Mouse (Mus musculus) forebrain, embryonic 10.5 days (tissue): ENCODE data around the gene Ctxn1. TPM values are rescaled to one million over a fixed set of nuclear protein-coding genes. Genes with fewer than 3 reads are reported as not detected.

Experiments used
- DNase-seq: peaks from one replicate; pipeline ENCODE4 v3.0.0-alpha.2; 2017; ENCODE audit warnings: low spot score; ENCODE audit errors: extremely low spot score
- H3K27ac ChIP-seq: fragments of 300-500 bp; sonication (generic); 2 replicates; pipeline ENCODE4 v1.5.1; 2016; ENCODE audit warnings: mild to moderate bottlenecking
- H3K27me3 ChIP-seq: fragments of 300-500 bp; sonication (generic); 2 replicates; pipeline ENCODE4 v1.6.1; 2016; ENCODE audit warnings: mild to moderate bottlenecking; ENCODE audit not compliant: poor library complexity, severe bottlenecking
- H3K36me3 ChIP-seq: fragments of 300-500 bp; sonication (generic); replicated peaks from 2 replicates; pipeline ENCODE4 v1.6.1; 2016; ENCODE audit warnings: mild to moderate bottlenecking, moderate library complexity
- H3K4me1 ChIP-seq: fragments of 300-500 bp; sonication (generic); 2 replicates; pipeline ENCODE4 v1.6.1; 2016
- H3K4me3 ChIP-seq: fragments of 300-500 bp; sonication (generic); 2 replicates; pipeline ENCODE4 v1.5.1; 2016; ENCODE audit warnings: mild to moderate bottlenecking, moderate library complexity
- H3K9me3 ChIP-seq: fragments of 300-500 bp; sonication (generic); 2 replicates; pipeline ENCODE4 v1.6.1; 2016; ENCODE audit warnings: mild to moderate bottlenecking, moderate library complexity
- WGBS: fragments of 180-500 bp; shearing (Covaris S2); methylation state at CpG from one replicate; pipeline ENCODE4 v1.1.7; 2016; 5-methylcytosine and 5-hydroxymethylcytosine counted together
- polyA plus RNA-seq: library from polyadenylated mRNA; unstranded; fragments of >200 nt; fragmentation: Nextera tagmentation; extraction: Ambion mirVana; gene quantifications from 2 replicates; pipeline ENCODE4 v1.2.1, GENCODE M21; 2016

Gene Ctxn1
- 111 and 120 TPM in 2 replicates for polyA plus RNA-seq

- Histone ChIP-seq H3K9me3 (no peaks in the 10 kb centered on the region), H3K4me3 (peak within 1 kb of the TSS; percentile 93), H3K4me1 (peaks cover 39% of the 10 kb centered on the region), H3K27me3 (no peaks in the 10 kb centered on the region), H3K27ac (peak within 1 kb of the TSS; percentile 98), H3K36me3 (peaks cover 86% of the 10 kb centered on the region)
- WGBS = 6% methylated on average over 30 of the region's 33 CpGs
- peak; percentile 96 for DNase-seq
These were observed at the start of gene Ctxn1 for GRCm38 (mm10) chr8:4259125-4259804. TSS of gene Ctxn1 (minus strand) at chr8:4259274.

DNA sequence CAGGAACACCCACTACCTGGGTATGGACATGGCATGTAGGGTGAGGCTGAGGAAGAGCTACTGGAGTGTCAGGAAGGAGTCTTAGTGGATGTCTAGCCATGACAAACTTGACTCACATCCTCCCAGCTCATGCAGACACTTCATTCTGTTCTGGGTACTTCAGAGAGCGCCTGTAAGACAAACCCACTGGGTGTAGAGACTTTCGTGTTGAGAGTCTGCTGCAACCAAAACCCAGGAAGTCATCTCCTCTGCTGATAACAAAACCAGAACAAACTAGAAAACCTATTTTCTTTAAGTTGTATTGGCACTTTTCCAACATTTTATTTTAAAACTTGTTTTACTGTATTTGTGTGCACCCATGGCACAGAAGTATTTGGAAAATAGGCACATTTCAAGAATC lies 46.8 kb upstream of the Ctxn1 start:
- WGBS = 93% methylated on average over 2 of the region's 2 CpGs
- H3K4me3 ChIP-seq = no peak overlapping the region
- H3K27ac ChIP-seq = no peak overlapping the region
- H3K4me1 ChIP-seq = no peaks in the 10 kb centered on the region
- H3K27me3 ChIP-seq = no peaks in the 10 kb centered on the region
- peaks cover 100% of the 10 kb centered on the region for H3K36me3 ChIP-seq
- no peak for DNase-seq
- no peaks in the 10 kb centered on the region for H3K9me3 ChIP-seq

DNA sequence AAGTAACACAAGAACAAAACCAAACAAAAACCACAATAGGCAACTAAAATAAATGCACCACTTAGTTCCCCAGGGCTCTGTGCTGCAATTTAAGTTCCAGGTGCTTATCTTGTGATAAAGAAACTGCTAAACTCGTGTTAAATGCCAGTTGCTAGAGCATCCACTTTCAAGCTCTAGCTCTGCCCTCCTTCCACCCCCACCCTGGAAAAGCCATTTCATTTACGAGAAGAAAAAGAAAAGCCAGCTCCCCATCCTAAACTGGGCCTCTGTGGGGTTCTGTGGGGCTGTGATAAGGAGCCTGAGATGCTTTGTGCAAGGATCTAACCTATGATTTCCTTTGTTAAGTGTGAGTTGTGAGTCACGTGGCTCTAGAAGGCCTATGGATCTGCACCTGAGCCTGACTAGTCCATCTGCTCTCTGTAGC lies 45.1 kb upstream of the Ctxn1 start:
- no peak for DNase-seq
- no peaks in the 10 kb centered on the region for H3K4me1 ChIP-seq
- 88% methylated on average over 3 of the region's 3 CpGs for WGBS
- no peak overlapping the region for H3K4me3 ChIP-seq
- H3K27me3 ChIP-seq = no peaks in the 10 kb centered on the region
- no peak overlapping the region for H3K27ac ChIP-seq
- H3K36me3 ChIP-seq = peaks cover 100% of the 10 kb centered on the region
- no peaks in the 10 kb centered on the region for H3K9me3 ChIP-seq

DNA sequence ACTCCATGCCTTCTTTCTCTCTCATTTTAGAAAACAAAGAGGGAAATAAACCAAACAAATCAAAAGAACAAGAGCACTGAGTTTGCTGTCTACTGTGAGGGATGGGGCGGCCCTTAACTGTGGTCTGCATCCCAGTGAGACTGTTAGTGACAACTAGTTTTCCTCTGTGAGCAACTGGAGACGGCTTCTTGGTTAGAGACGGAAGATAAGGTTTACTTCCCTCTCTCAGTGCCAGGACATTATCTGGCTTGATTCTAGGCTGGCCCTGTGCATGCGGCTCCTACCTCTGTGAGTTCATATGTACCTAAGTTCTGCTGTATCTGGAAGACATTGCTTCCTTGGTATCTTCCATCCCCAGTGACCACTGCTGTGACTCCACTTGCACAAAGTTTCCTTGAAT lies 38.7 kb upstream of the Ctxn1 start:
- DNase-seq = no peak
- H3K27me3 ChIP-seq = no peaks in the 10 kb centered on the region
- 98% methylated on average over 4 of the region's 4 CpGs for WGBS
- peaks cover 100% of the 10 kb centered on the region for H3K36me3 ChIP-seq
- H3K9me3 ChIP-seq = no peaks in the 10 kb centered on the region
- H3K27ac ChIP-seq = no peak overlapping the region
- H3K4me3 ChIP-seq = no peak overlapping the region
- H3K4me1 ChIP-seq = no peaks in the 10 kb centered on the region

DNA sequence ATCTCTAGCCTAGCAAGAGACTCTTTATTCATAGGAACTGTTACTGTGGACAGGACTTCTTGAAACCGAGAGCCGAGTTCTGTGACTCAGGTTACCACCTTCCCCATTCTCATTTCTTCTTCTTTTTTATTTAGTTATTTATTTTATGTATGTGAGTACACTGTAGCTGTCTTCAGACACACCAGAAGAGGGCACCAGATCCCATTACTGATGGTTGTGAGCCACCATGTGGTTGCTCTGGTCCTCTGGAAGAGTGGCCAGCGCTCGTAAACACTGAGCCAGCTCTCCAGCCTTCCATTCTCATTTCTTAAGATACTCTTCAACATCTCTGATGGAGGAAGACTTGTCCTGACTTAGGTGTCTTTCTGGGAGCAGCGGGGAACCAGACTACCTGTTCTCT lies 33.7 kb upstream of the Ctxn1 start:
- H3K4me1 ChIP-seq = no peaks in the 10 kb centered on the region
- H3K9me3 ChIP-seq = no peaks in the 10 kb centered on the region
- no peak overlapping the region for H3K27ac ChIP-seq
- DNase-seq = no peak
- 92% methylated on average over 5 of the region's 5 CpGs for WGBS
- no peaks in the 10 kb centered on the region for H3K27me3 ChIP-seq
- H3K36me3 ChIP-seq = peaks cover 100% of the 10 kb centered on the region
- H3K4me3 ChIP-seq = no peak overlapping the region

GRCm38 (mm10) chr8:4276111-4276465 lies 17.0 kb upstream of the Ctxn1 start:
- Histone ChIP-seq H3K27ac (peak overlapping the region; percentile 93), H3K4me1 (peaks cover 16% of the 10 kb centered on the region), H3K4me3 (peak overlapping the region; percentile 87), H3K9me3 (no peaks in the 10 kb centered on the region), H3K36me3 (peaks cover 32% of the 10 kb centered on the region), H3K27me3 (no peaks in the 10 kb centered on the region)
- DNase-seq = no peak
- WGBS = 34% methylated on average over 9 of the region's 9 CpGs

DNA sequence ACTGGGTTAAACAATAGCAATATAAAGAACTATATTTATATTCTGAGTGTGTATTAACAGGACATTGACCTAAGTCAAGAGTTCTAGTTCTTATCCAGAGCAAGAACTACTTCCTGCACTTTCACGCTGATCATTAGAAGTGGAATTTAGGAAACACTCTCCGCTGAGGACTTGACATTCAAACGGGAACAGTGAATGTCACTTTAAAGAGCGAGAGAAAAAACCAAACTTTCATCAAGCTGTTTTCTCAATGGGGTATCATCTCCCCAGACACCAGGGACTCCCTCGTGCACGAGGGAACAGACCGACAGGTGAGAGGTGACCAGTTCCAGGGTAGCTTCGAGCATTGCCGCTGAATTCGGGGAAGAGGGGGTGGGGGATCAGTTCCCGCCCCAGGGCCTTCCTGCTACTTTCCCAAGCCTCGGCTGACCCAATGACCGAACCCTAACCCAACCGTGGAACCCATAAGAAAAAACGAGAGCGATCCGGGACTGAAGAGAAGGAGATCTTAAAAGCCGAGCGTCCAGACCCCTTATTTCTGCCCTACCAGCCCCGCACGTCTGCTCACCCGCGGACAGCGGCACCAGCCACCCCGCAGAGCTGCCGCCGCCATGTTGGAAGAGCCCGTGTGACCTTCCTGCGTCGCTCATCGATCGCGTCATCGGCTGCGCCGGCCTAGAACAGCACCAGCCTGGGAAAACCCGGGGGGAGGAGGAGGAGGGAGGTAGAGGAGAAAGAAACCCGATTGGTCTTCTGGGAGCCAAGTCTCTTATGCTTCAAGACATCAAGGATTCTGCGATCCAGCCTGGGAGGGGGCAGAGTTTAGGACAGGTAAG lies 16.4 kb upstream of the Ctxn1 start, which contains the start of gene Timm44:
Timm44 (minus strand) TSS at position 639 of the 836 bp plus-strand sequence.
- peak; percentile 93 for DNase-seq
- WGBS = under 1% methylated on average over 39 of the region's 39 CpGs
- peak within 1 kb of the TSS; percentile 93 for H3K27ac ChIP-seq
- H3K4me1 ChIP-seq = peaks cover 16% of the 10 kb centered on the region
- H3K36me3 ChIP-seq = peaks cover 38% of the 10 kb centered on the region
- H3K27me3 ChIP-seq = no peaks in the 10 kb centered on the region
- no peaks in the 10 kb centered on the region for H3K9me3 ChIP-seq
- H3K4me3 ChIP-seq = peak within 1 kb of the TSS; percentile 87

DNA sequence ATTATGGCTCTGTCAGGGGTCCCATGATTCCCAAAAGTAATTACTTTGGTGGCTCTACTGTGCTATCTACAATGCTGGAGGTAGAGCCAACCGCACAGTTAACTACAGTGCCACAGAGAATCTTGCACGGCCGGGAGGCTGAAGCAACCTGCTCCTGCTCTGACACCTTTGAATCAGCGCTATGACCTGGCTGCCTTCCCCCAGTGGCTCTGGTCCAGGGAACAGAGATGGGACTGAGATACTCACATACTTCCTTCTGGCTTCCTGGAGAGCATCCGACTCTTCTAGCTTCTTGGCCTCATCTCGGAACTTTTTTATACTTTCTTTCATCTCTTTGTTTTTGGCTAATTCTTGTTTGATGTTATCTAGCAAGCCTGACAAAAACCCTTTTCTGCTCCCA lies 10.5 kb upstream of the Ctxn1 start:
- WGBS = 93% methylated on average over 6 of the region's 6 CpGs
- peaks cover 97% of the 10 kb centered on the region for H3K36me3 ChIP-seq
- no peak for DNase-seq
- no peak overlapping the region for H3K27ac ChIP-seq
- no peaks in the 10 kb centered on the region for H3K9me3 ChIP-seq
- H3K4me3 ChIP-seq = no peak overlapping the region
- peaks cover 5% of the 10 kb centered on the region for H3K4me1 ChIP-seq
- H3K27me3 ChIP-seq = no peaks in the 10 kb centered on the region

- Histone ChIP-seq H3K27me3 (no peaks in the 10 kb centered on the region), H3K36me3 (peaks cover 99% of the 10 kb centered on the region), H3K9me3 (no peaks in the 10 kb centered on the region), H3K27ac (no peak overlapping the region), H3K4me3 (no peak overlapping the region), H3K4me1 (no peaks in the 10 kb centered on the region)
- DNase-seq = no peak
- 82% methylated on average over 15 of the region's 15 CpGs for WGBS
These were observed 8.6 kb upstream of the Ctxn1 start for GRCm38 (mm10) chr8:4267627-4268026.

DNA sequence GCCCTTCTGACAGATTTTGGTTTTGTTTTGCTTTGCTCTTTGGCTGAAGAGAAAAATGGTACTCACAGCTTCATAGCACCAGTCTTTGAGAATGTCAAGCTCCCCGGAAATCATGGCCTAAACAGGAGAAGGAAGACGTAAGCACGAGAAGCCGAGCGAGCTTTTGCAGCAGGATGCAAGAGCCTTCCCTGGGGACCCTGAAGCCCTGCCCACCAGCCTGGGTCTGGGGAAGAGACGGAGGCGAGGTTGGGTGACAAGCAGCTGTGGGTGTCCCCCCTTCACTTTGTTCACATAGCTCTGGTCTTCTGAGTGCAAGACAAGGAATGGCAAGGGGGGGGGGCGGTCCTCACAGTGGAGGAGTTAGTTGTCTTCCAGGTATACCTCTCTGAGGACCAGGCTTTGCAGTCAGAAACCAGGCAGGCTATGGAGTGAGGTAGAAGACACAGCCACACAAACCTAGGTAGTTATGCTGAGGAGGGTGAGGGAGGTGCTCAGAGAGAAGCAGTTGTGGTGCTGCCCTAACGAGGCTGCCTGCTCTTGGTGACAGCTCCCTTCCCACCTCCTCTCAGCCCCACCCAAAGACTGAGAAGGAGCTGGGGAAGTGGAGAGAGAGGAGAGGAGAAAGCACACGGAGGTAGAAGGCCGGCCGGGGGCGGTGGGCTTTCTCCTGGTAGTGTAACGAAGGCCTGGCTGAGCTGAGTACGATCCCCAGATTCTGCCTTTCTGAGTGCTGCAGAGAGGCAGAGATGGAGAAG lies 6.3 kb upstream of the Ctxn1 start:
- H3K27me3 ChIP-seq = no peaks in the 10 kb centered on the region
- WGBS = 94% methylated on average over 15 of the region's 15 CpGs
- H3K27ac ChIP-seq = no peak overlapping the region
- no peak for DNase-seq
- H3K36me3 ChIP-seq = peaks cover 100% of the 10 kb centered on the region
- H3K4me3 ChIP-seq = no peak overlapping the region
- no peaks in the 10 kb centered on the region for H3K4me1 ChIP-seq
- H3K9me3 ChIP-seq = no peaks in the 10 kb centered on the region

GRCm38 (mm10) chr8:4263105-4263791 lies 4.2 kb upstream of the Ctxn1 start:
- 90% methylated on average over 8 of the region's 8 CpGs for WGBS
- peaks cover 89% of the 10 kb centered on the region for H3K36me3 ChIP-seq
- no peaks in the 10 kb centered on the region for H3K9me3 ChIP-seq

GRCm38 (mm10) chr8:4259805-4260170 lies 714 bp upstream of the Ctxn1 start:
- peaks cover 86% of the 10 kb centered on the region for H3K36me3 ChIP-seq

More at GRCm38 (mm10) chr8:4263105-4263791, 4.2 kb upstream of the Ctxn1 start:
- Histone ChIP-seq H3K27me3 (no peaks in the 10 kb centered on the region), H3K4me3 (no peak overlapping the region), H3K27ac (no peak overlapping the region), H3K4me1 (peaks cover 18% of the 10 kb centered on the region)
- DNase-seq = no peak

More at GRCm38 (mm10) chr8:4259805-4260170, 714 bp upstream of the Ctxn1 start:
- 91% methylated on average over 4 of the region's 4 CpGs for WGBS
- H3K27ac ChIP-seq = peak overlapping the region; percentile 98
- H3K4me1 ChIP-seq = peaks cover 36% of the 10 kb centered on the region
- no peaks in the 10 kb centered on the region for H3K9me3 ChIP-seq
- H3K4me3 ChIP-seq = peak overlapping the region; percentile 93
- no peak for DNase-seq
- no peaks in the 10 kb centered on the region for H3K27me3 ChIP-seq
